Mouse (Mus musculus): ENCODE measurements at regions not wholly inside any gene's neighbourhood (a gene's known extent, or its start where the extent isn't known, plus 50 kb on each side); places are given as distances from the start of the nearest gene placed in this dataset.

- WGBS, result 87% methylated on average over 5 of the region's 5 CpGs
- no peak for ATAC-seq
Observed at GRCm38 (mm10) chr6:51104336-51104735, 328.1 kb upstream of the Nfe2l3 start.

GRCm38 (mm10) chr6:51108336-51108956, 324.0 kb upstream of the Nfe2l3 start:
- Histone ChIP-seq H3K4me1 (ENCODE audit: insufficient read depth) (no peaks in the 10 kb centered on the region), H3K27me3 (ENCODE audit: insufficient read depth, low read length) (no peaks in the 10 kb centered on the region), H3K27ac (ENCODE audit: low read depth, low read length) (no peak overlapping the region), H3K9ac (no peak overlapping the region), H3K36me3 (ENCODE audit: insufficient read depth) (no peaks in the 10 kb centered on the region), H3K9me3 (ENCODE audit: low read length) (no peaks in the 10 kb centered on the region), H3K4me2 (ENCODE audit: low read depth) (no peak overlapping the region), H3K4me3 (ENCODE audit: low read depth, low read length) (no peak overlapping the region)
- 51% methylated on average over 8 of the region's 8 CpGs for WGBS
- ATAC-seq, result no peak
- TF ChIP-seq CTCF (IDR thresholded peaks at IDR 0.05; ENCODE audit: low read depth), result no peak
- no peak for DNase-seq

More at GRCm38 (mm10) chr6:51104336-51104735, 328.1 kb upstream of the Nfe2l3 start:
- H3K27ac ChIP-seq (ENCODE audit: low read depth, low read length), result no peak overlapping the region
- H3K4me1 ChIP-seq (ENCODE audit: insufficient read depth), result no peaks in the 10 kb centered on the region
- H3K27me3 ChIP-seq (ENCODE audit: insufficient read depth, low read length), result no peaks in the 10 kb centered on the region
- H3K4me2 ChIP-seq (ENCODE audit: low read depth), result no peak overlapping the region
- no peak for DNase-seq
- no peak overlapping the region for H3K9ac ChIP-seq
- H3K9me3 ChIP-seq (ENCODE audit: low read length), result no peaks in the 10 kb centered on the region
- H3K4me3 ChIP-seq (ENCODE audit: low read depth, low read length), result no peak overlapping the region
- no peaks in the 10 kb centered on the region for H3K36me3 ChIP-seq (ENCODE audit: insufficient read depth)
- no peak for TF ChIP-seq CTCF (IDR thresholded peaks at IDR 0.05; ENCODE audit: low read depth)

- Histone ChIP-seq H3K9me3 (ENCODE audit: low read length) (no peaks in the 10 kb centered on the region), H3K9ac (no peak overlapping the region), H3K27ac (ENCODE audit: low read depth, low read length) (no peak overlapping the region), H3K27me3 (ENCODE audit: insufficient read depth, low read length) (no peaks in the 10 kb centered on the region), H3K36me3 (ENCODE audit: insufficient read depth) (no peaks in the 10 kb centered on the region), H3K4me3 (ENCODE audit: low read depth, low read length) (no peak overlapping the region), H3K4me2 (ENCODE audit: low read depth) (no peak overlapping the region), H3K4me1 (ENCODE audit: insufficient read depth) (no peaks in the 10 kb centered on the region)
- ATAC-seq, result no peak
- no peak for DNase-seq
- 91% methylated on average over 3 of the region's 3 CpGs for WGBS
- TF ChIP-seq CTCF (IDR thresholded peaks at IDR 0.05; ENCODE audit: low read depth), result no peak
Observed at GRCm38 (mm10) chr6:51110596-51110995, 321.9 kb upstream of the Nfe2l3 start.

- Histone ChIP-seq H3K4me3 (ENCODE audit: low read depth, low read length) (no peak overlapping the region), H3K9ac (no peak overlapping the region), H3K27ac (ENCODE audit: low read depth, low read length) (no peak overlapping the region), H3K4me1 (ENCODE audit: insufficient read depth) (no peaks in the 10 kb centered on the region), H3K9me3 (ENCODE audit: low read length) (no peaks in the 10 kb centered on the region), H3K4me2 (ENCODE audit: low read depth) (no peak overlapping the region), H3K36me3 (ENCODE audit: insufficient read depth) (no peaks in the 10 kb centered on the region), H3K27me3 (ENCODE audit: insufficient read depth, low read length) (no peaks in the 10 kb centered on the region)
- TF ChIP-seq CTCF (IDR thresholded peaks at IDR 0.05; ENCODE audit: low read depth), result no peak
- WGBS, result 16% methylated on average over 10 of the region's 10 CpGs
- ATAC-seq (no peak; the same call in 1 of the 2 replicates), DNase-seq (peak; percentile 6)
Observed at GRCm38 (mm10) chr6:51114604-51115333, 317.7 kb upstream of the Nfe2l3 start.

GRCm38 (mm10) chr6:51118833-51119535, 313.5 kb upstream of the Nfe2l3 start:
- DNase-seq (no peak), ATAC-seq (no peak)
- Histone ChIP-seq H3K4me3 (ENCODE audit: low read depth, low read length) (no peak overlapping the region), H3K27me3 (ENCODE audit: insufficient read depth, low read length) (no peaks in the 10 kb centered on the region), H3K9me3 (ENCODE audit: low read length) (no peaks in the 10 kb centered on the region), H3K9ac (no peak overlapping the region), H3K36me3 (ENCODE audit: insufficient read depth) (no peaks in the 10 kb centered on the region), H3K27ac (ENCODE audit: low read depth, low read length) (no peak overlapping the region), H3K4me1 (ENCODE audit: insufficient read depth) (no peaks in the 10 kb centered on the region), H3K4me2 (ENCODE audit: low read depth) (no peak overlapping the region)
- no peak for TF ChIP-seq CTCF (IDR thresholded peaks at IDR 0.05; ENCODE audit: low read depth)
- 73% methylated on average over 9 of the region's 9 CpGs for WGBS

- H3K9ac ChIP-seq, result no peak overlapping the region
- no peaks in the 10 kb centered on the region for H3K36me3 ChIP-seq (ENCODE audit: insufficient read depth)
- no peak for DNase-seq
- H3K4me3 ChIP-seq (ENCODE audit: low read depth, low read length), result no peak overlapping the region
- H3K9me3 ChIP-seq (ENCODE audit: low read length), result no peaks in the 10 kb centered on the region
- no peak overlapping the region for H3K27ac ChIP-seq (ENCODE audit: low read depth, low read length)
- H3K4me1 ChIP-seq (ENCODE audit: insufficient read depth), result no peaks in the 10 kb centered on the region
- no peak overlapping the region for H3K4me2 ChIP-seq (ENCODE audit: low read depth)
- TF ChIP-seq CTCF (IDR thresholded peaks at IDR 0.05; ENCODE audit: low read depth), result no peak
- ATAC-seq, result no peak
- 80% methylated on average over 12 of the region's 12 CpGs for WGBS
- no peaks in the 10 kb centered on the region for H3K27me3 ChIP-seq (ENCODE audit: insufficient read depth, low read length)
Observed at GRCm38 (mm10) chr6:51119691-51120302, 312.7 kb upstream of the Nfe2l3 start.

Measured in forebrain, postnatal 0 days (tissue).